Mouse (Mus musculus) left cerebral cortex, postnatal 14 days (tissue): ENCODE measurements at regions not wholly inside any gene's neighbourhood (a gene's known extent, or its start where the extent isn't known, plus 50 kb on each side); places are given as distances from the start of the nearest gene placed in this dataset.

Experiments
- DNase-seq, 2 experiments: peaks; one replicate each; pipeline ENCODE4 v3.0.0; 2021 to 2022; ENCODE audit warnings: low spot score in 2 of 2, mixed read lengths in 1 of 2
- intact Hi-C: fragments of 180-260 bp; cut with DNase I; formaldehyde crosslinking; loops from one replicate; pipeline ENCODE4 v1.15.1; 2025

- no peak for DNase-seq
- intact Hi-C loops = no loop called here
Measured at GRCm38 (mm10) chr10:66946161-66946560, 149.8 kb upstream of the Jmjd1c start.

DNA sequence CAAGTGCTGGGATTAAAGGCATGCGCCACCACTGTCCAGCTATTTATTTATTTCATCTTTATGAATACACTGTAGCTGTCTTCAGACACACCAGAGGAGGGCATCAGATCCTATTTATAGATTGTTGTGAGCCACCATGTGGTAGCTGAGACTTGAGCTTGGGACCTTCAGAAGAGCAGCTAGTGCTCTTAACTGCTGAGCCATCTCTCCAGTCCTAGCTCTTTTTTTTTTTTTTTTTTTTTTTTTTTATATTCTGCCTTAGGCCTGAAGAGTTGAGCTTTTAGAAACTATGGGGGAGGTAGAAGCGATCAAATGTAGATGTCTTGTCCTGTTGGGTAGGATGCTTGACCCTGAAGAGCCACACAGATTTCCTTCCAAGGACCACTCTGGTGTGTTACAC, 147.6 kb upstream of the Jmjd1c start:
- DNase-seq = no peak
- intact Hi-C loops = no loop called here

- no peak for DNase-seq
- intact Hi-C loops = no loop called here
Measured at GRCm38 (mm10) chr10:66950441-66950840, 145.5 kb upstream of the Jmjd1c start.

- no peak for DNase-seq
- intact Hi-C loops = no loop called here
Measured at GRCm38 (mm10) chr10:66951231-66951822, 144.6 kb upstream of the Jmjd1c start.

- DNase-seq = no peak
- intact Hi-C loops = no loop called here
Measured at GRCm38 (mm10) chr10:66951935-66952334, 144.0 kb upstream of the Jmjd1c start.

- no peak for DNase-seq
- intact Hi-C loops = no loop called here
Measured at GRCm38 (mm10) chr10:66953248-66953975, 142.5 kb upstream of the Jmjd1c start.

DNA sequence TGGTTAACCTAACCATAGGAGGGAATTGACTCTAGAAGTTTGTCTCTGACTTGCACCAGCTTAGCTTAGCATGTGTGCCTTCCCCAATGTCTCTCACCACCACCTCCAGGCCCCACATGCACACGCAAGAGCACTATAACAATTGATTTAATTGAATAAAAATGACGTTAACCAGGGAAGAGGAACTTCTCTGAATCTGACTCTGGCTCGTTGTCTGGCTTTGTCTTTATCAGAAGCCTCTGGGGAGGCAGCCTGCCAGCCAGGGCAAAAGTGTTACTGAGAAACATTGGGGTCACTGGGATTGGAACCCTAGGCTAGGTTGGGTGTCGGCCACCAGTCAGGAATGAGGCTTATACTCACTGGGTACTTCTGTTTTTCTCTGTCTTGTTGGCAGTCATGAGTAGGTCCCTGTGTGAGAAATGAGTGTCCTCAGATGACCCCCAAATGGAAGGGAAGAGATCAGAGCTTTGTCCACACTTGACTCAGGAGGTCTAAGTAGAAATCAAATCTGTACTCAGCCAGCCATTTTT, 141.9 kb upstream of the Jmjd1c start:
- DNase-seq = no peak

GRCm38 (mm10) chr10:66955430-66955829, 140.5 kb upstream of the Jmjd1c start:
- no peak for DNase-seq
- intact Hi-C loops = no loop called here

More for the DNA sequence above, 141.9 kb upstream of the Jmjd1c start:
- intact Hi-C loops = no loop called here

DNA sequence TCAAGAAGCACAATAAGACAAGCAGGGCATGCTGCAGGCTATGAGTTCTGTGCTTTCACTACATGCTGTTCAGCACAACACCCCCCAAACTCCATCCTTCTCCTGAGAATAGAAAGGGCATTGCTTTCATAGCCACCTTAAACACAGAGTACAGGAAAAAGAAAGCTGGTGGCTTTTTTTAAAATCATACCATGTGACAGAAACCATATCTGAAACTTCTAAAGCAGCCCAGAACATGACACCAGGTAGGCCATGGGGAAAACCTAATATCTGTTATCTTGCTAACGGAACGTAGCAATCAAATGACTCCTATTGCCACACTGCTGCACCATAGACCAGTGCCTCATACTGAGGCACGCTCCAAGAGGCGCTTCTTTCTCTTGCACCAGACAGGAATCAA, 139.3 kb upstream of the Jmjd1c start:
- no peak for DNase-seq

GRCm38 (mm10) chr10:66957373-66957772, 138.6 kb upstream of the Jmjd1c start:
- no peak for DNase-seq

More for the DNA sequence above, 139.3 kb upstream of the Jmjd1c start:
- intact Hi-C loops = no loop called here

More at GRCm38 (mm10) chr10:66957373-66957772, 138.6 kb upstream of the Jmjd1c start:
- intact Hi-C loops = no loop called here
